Mouse (Mus musculus) liver, embryonic 14.5 days (tissue): ENCODE results near the gene 4930470P17Rik. TPM values are rescaled to one million over a fixed set of nuclear protein-coding genes. Genes with fewer than 3 reads are reported as not detected.

Source experiments
- ATAC-seq: fragments of 200-750 bp; cut with Nextera tagmentation; 2 replicates; pipeline ENCODE4 v1.8.0; 2017; ENCODE audit warnings: moderate number of reproducible peaks, mild to moderate bottlenecking, moderate library complexity; ENCODE audit not compliant: insufficient read depth
- DNase-seq, 3 experiments: peaks; one replicate each; pipeline ENCODE4 v3.0.0-alpha.2; 2012 to 2013; ENCODE audit warnings: low read depth in 3 of 3, low spot score in 3 of 3
- H3K27ac ChIP-seq: fragments of 300-500 bp; sonication (generic); 2 replicates; pipeline ENCODE4 v1.5.1; 2014; ENCODE audit warnings: moderate library complexity, mild to moderate bottlenecking, control low read depth, inconsistent platforms
- H3K27me3 ChIP-seq: fragments of 300-500 bp; sonication (generic); 2 replicates; pipeline ENCODE4 v1.6.1; 2014; ENCODE audit warnings: mild to moderate bottlenecking, low read length, moderate library complexity; ENCODE audit not compliant: control insufficient read depth, insufficient read depth
- H3K36me3 ChIP-seq: fragments of 300-500 bp; sonication (generic); replicated peaks from 2 replicates; pipeline ENCODE4 v1.6.1; 2014; ENCODE audit warnings: low read depth; ENCODE audit not compliant: control insufficient read depth, insufficient read depth
- H3K4me1 ChIP-seq, 2 experiments: fragments of 200-500 bp in 1 of 2; fragments of 300-500 bp in 1 of 2; sonication (generic) in 1 of 2; replicated peaks; 2 replicates each; pipeline ENCODE4 v1.6.1; 2012 to 2014; ENCODE audit warnings: antibody characterized with exemption in 1 of 2, inconsistent platforms in 1 of 2, low read length in 1 of 2; ENCODE audit not compliant: control insufficient read depth in 2 of 2, insufficient read depth in 2 of 2
- H3K4me2 ChIP-seq: fragments of 300-500 bp; sonication (generic); 2 replicates; pipeline ENCODE4 v1.6.1; 2014; ENCODE audit warnings: low read depth, mild to moderate bottlenecking, control low read depth, moderate library complexity
- H3K4me3 ChIP-seq, 2 experiments: fragments of 200-500 bp in 1 of 2; fragments of 300-500 bp in 1 of 2; sonication (generic) in 1 of 2; 2 replicates each; pipeline ENCODE4 v1.5.1; 2012 to 2014; ENCODE audit warnings: low read depth in 2 of 2, low read length in 2 of 2, mild to moderate bottlenecking in 2 of 2, control low read depth in 1 of 2, inconsistent platforms in 1 of 2, moderate library complexity in 1 of 2; ENCODE audit not compliant: insufficient read depth in 1 of 2
- H3K9ac ChIP-seq: fragments of 300-500 bp; sonication (generic); replicated peaks from 2 replicates; pipeline ENCODE4 v1.6.1; 2014; ENCODE audit warnings: mild to moderate bottlenecking, control low read depth, moderate library complexity
- H3K9me3 ChIP-seq: fragments of 300-500 bp; sonication (generic); 2 replicates; pipeline ENCODE4 v1.6.1; 2016; ENCODE audit warnings: low read length, mixed read lengths; ENCODE audit not compliant: control insufficient read depth
- CTCF ChIP-seq: IDR thresholded peaks from 2 replicates; pipeline ENCODE4 v1.5.1; 2016; ENCODE audit warnings: antibody characterized with exemption, low read depth, control low read depth
- EP300 ChIP-seq: IDR thresholded peaks from 2 replicates; pipeline ENCODE4 v1.6.1; 2016; ENCODE audit warnings: antibody characterized with exemption, low read depth
- WGBS: fragments of 180-500 bp; shearing (Covaris S2); extraction: QIAGEN DNeasy Blood & Tissue Kit; methylation state at CpG from one replicate; pipeline ENCODE4 v1.1.7; 2014; ENCODE audit not compliant: insufficient replicate concordance; 5-methylcytosine and 5-hydroxymethylcytosine counted together
- polyA plus RNA-seq, 2 experiments: library from polyadenylated mRNA; depleted of rRNA in 1 of 2; stranded (reverse) in 1 of 2; unstranded in 1 of 2; fragments of >200 nt; fragmentation: Nextera tagmentation in 1 of 2; extraction: Ambion mirVana in 1 of 2; gene quantifications; 2 replicates each; pipeline versions ENCODE4 v1.2.1 to v1.2.3; 2012 to 2014

The 4930470P17Rik gene
- polyA plus RNA-seq, 2 experiments, result not detected

- Histone ChIP-seq H3K4me2 (no peak overlapping the region), H3K9me3 (no peaks in the 10 kb centered on the region), H3K9ac (no peak overlapping the region), H3K4me1 (no peaks in the 10 kb centered on the region), H3K27ac (no peak overlapping the region), H3K4me3 (no peak overlapping the region), H3K27me3 (no peaks in the 10 kb centered on the region), H3K36me3 (no peaks in the 10 kb centered on the region)
- WGBS, result 77% methylated on average over 13 of the region's 13 CpGs
- no peak for TF ChIP-seq EP300
- DNase-seq (no peak), ATAC-seq (no peak)
Measured at GRCm38 (mm10) chr2:170584678-170585077, 17.1 kb downstream of the 4930470P17Rik start.

- WGBS, result 75% methylated on average over 10 of the region's 10 CpGs
- DNase-seq (no peak), ATAC-seq (no peak)
- TF ChIP-seq EP300, result no peak
- TF ChIP-seq CTCF, result no peak
- no peaks in the 10 kb centered on the region for H3K9me3 ChIP-seq
- H3K4me2 ChIP-seq, result no peak overlapping the region
- H3K27me3 ChIP-seq, result no peaks in the 10 kb centered on the region
- H3K27ac ChIP-seq, result no peak overlapping the region
- no peaks in the 10 kb centered on the region for H3K4me1 ChIP-seq
- H3K9ac ChIP-seq, result no peak overlapping the region
- no peaks in the 10 kb centered on the region for H3K36me3 ChIP-seq
- no peak overlapping the region for H3K4me3 ChIP-seq
Measured at GRCm38 (mm10) chr2:170579551-170579950, 22.3 kb downstream of the 4930470P17Rik start.

DNA sequence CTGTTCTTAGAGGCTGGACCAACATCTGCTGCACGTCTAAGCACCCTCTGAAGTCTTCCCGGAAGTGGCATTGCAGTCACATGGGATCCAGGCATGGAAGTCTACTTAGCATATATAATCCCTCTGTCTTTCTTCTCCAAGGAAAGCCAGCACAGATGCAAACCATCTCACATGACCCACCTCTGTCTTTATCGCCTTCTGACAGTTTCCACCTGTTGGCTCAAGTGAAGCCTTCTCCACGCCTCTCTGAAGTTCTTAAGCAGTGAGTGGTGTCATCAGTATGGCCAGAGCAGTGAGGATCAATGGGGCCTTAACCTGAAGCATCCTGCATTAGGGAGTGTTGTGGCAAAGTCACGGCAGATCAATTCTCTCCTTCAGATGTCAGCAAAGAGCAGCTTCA lies 23.2 kb downstream of the 4930470P17Rik start:
- no peak for TF ChIP-seq CTCF
- no peak for TF ChIP-seq EP300
- DNase-seq (no peak), ATAC-seq (no peak)
- H3K4me1 ChIP-seq, result no peaks in the 10 kb centered on the region
- no peaks in the 10 kb centered on the region for H3K36me3 ChIP-seq
- 59% methylated on average over 5 of the region's 5 CpGs for WGBS
- H3K27me3 ChIP-seq, result no peaks in the 10 kb centered on the region
- H3K27ac ChIP-seq, result no peak overlapping the region
- no peaks in the 10 kb centered on the region for H3K9me3 ChIP-seq
- H3K4me3 ChIP-seq, result no peak overlapping the region
- H3K9ac ChIP-seq, result no peak overlapping the region
- H3K4me2 ChIP-seq, result no peak overlapping the region

DNA sequence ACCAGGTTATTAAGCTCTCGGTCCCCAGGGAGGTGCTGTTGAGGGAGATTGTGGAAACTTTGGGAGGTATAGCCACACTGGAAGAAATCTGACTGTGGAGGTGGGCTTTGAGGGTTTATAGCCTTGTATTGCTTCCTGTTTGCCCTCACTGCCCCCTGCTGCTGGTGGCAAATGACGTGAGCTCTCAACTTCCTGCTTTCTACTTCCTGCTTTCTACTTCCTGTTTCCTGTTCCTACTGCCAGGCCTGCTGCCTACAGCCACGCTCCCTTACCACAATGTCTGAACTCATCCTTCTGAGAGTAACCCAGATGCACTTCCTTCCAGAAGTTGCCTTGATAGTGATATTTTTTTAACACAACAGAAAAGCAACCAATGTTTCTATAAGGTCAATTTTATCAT lies 24.3 kb downstream of the 4930470P17Rik start:
- ATAC-seq, result no peak
- Histone ChIP-seq H3K9ac (no peak overlapping the region), H3K4me2 (no peak overlapping the region), H3K4me3 (no peak overlapping the region), H3K27ac (no peak overlapping the region), H3K27me3 (no peaks in the 10 kb centered on the region), H3K36me3 (no peaks in the 10 kb centered on the region), H3K4me1 (no peaks in the 10 kb centered on the region), H3K9me3 (no peaks in the 10 kb centered on the region)
- no peak for TF ChIP-seq EP300
- no peak for TF ChIP-seq CTCF
- DNase-seq, result no peak
- WGBS, result 37% methylated on average over 3 of the region's 3 CpGs

GRCm38 (mm10) chr2:170576077-170576476 lies 25.7 kb downstream of the 4930470P17Rik start:
- H3K4me2 ChIP-seq, result no peak overlapping the region
- DNase-seq (no peak), ATAC-seq (no peak)
- no peak overlapping the region for H3K9ac ChIP-seq
- H3K36me3 ChIP-seq, result no peaks in the 10 kb centered on the region
- H3K27ac ChIP-seq, result no peak overlapping the region
- no peak overlapping the region for H3K4me3 ChIP-seq
- no peaks in the 10 kb centered on the region for H3K27me3 ChIP-seq
- no peaks in the 10 kb centered on the region for H3K9me3 ChIP-seq
- WGBS, result 73% methylated on average over 12 of the region's 12 CpGs
- TF ChIP-seq EP300 (no peak), CTCF (no peak)
- no peaks in the 10 kb centered on the region for H3K4me1 ChIP-seq
